Mouse (Mus musculus) myocyte (in vitro differentiated cells): ENCODE measurements at regions not wholly inside any gene's neighbourhood (a gene's known extent, or its start where the extent isn't known, plus 50 kb on each side); places are given as distances from the start of the nearest gene placed in this dataset.

Source experiments
- E2F4 ChIP-seq: IDR thresholded peaks from one replicate; pipeline ENCODE4 v1.6.1; 2011; ENCODE audit warnings: mild to moderate bottlenecking, control low read depth, moderate library complexity; ENCODE audit not compliant: insufficient read depth
- MAX ChIP-seq: IDR thresholded peaks from one replicate; pipeline ENCODE4 v1.6.1; 2011; ENCODE audit warnings: low read depth, mild to moderate bottlenecking, control low read depth
- POLR2A ChIP-seq: IDR thresholded peaks from one replicate; pipeline ENCODE4 v1.6.1; 2011; ENCODE audit warnings: low read depth, mild to moderate bottlenecking, control low read depth, moderate library complexity; ENCODE audit not compliant: insufficient read length
- TCF12 ChIP-seq: IDR thresholded peaks from one replicate; pipeline ENCODE4 v1.6.1; 2011; ENCODE audit warnings: mild to moderate bottlenecking, control low read depth; ENCODE audit not compliant: poor library complexity, insufficient read depth, severe bottlenecking
- USF1 ChIP-seq: IDR thresholded peaks from one replicate; pipeline ENCODE4 v1.6.1; 2011; ENCODE audit warnings: low read depth, mild to moderate bottlenecking, control low read depth, moderate library complexity

DNA sequence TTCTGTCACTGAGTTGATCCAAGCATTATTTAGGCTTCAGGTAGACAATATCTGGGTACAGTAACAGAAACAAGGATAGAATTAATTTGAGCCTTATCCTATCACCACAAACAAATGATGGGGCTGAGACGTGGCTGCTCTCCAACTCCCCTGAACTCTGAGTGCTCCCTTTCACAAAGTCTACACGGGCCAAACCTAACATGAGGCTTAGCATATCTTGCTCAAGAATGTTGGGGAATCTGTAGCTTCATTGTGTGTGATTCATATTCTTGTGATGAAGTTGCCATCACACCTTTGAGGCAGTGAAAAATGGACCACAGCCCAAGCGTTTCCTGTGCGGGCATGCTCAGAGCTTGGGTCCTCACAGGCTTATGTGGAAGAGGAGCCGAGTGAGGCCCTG, 53.3 kb upstream of the Ednra start:
- TF ChIP-seq POLR2A, result no peak
- no peak for TF ChIP-seq TCF12
- no peak for TF ChIP-seq E2F4
- TF ChIP-seq MAX, result no peak
- no peak for TF ChIP-seq USF1
